Mouse (Mus musculus) G1E (cell line): Measurements from ENCODE around the gene Il11.

Source experiments
- CTCF ChIP-seq: IDR thresholded peaks from 2 replicates; pipeline ENCODE4 v1.5.1; 2012; ENCODE audit warnings: low read depth, low read length, inconsistent platforms, mixed read lengths
- TAL1 ChIP-seq: conservative IDR thresholded peaks from 2 replicates; pipeline ENCODE4 v1.6.1; 2012; ENCODE audit warnings: low read depth, low read length, inconsistent platforms, mixed read lengths

DNA sequence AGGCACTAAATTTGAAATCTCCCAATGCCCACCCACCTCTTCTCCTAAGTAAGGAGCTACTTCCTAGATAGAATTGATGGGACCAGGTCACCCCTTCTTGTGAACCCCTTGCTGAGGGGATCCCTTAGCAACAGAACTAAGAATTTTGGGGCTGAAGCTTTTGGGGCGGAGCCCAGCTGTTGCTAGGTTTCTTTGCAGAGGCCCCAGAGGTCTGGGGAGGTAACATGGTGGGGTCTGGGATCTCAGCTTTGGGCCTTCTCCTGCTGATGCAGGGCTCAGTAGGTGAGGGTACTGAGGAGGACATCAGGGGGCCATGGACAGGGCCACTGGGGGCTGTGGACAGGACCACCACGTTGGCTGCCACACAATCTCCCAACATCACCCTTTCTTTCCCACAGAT is at the start of gene Il11, which contains the start of gene Tmem190:
- TF ChIP-seq CTCF = no peak
- no peak for TF ChIP-seq TAL1
